Mouse (Mus musculus): ENCODE data around the gene Kansl2.

DNA sequence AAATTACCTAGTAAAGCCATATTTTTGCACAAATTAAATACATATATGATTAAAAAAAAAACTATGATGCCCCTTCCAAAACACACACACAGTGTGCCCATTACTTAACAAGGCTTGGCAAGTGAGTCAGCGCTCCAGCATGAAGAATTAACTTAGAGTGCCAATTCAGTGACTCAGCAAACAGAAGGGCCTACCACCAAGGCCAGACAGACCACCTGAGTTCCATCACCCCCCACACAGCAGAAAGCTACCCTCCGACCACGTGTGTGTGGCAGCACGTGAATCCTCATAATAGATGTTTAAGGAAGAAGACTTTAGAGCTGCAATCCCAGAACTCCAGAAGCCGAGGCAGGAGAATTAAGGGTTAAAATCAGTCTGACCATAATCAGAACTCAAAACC lies 1.8 kb downstream of the Kansl2 start:
- no peak for TF ChIP-seq EP300 (IDR thresholded peaks at IDR 0.05; ENCODE audit: low read depth)
- no peak for TF ChIP-seq CTCF (IDR thresholded peaks at IDR 0.05; ENCODE audit: low read depth)
